Mouse (Mus musculus) megakaryocyte, embryonic 14.5 days (primary cell): ENCODE measurements around the gene Cnga4.

Experiments
- FLI1 ChIP-seq: IDR thresholded peaks from 2 replicates; pipeline ENCODE4 v1.6.1; 2012; ENCODE audit warnings: low read length, inconsistent platforms, mixed read lengths
- GATA1 ChIP-seq: IDR thresholded peaks from 3 replicates; pipeline ENCODE4 v1.6.1; 2012; ENCODE audit warnings: mixed read lengths, low read length, inconsistent platforms, borderline replicate concordance

DNA sequence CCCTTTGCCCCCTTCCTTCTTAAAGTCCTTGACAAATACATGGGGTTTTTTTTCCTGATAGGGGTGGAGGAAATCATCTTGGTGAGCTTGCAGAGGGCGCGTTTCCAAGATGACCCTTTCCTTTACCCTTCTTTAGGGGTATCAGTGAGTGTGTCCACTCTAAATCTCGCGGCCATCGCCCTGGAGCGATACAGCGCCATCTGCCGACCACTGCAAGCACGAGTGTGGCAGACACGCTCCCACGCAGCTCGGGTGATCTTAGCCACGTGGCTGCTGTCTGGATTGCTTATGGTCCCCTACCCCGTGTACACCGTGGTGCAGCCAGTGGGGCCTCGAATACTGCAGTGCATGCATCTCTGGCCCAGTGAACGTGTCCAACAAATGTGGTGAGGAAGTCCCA is 29.5 kb downstream of the Cnga4 start:
- TF ChIP-seq GATA1 (no peak), FLI1 (no peak)
